Mouse (Mus musculus) heart, embryonic 10.5 days (tissue): Measurements from ENCODE around the gene Stk39. TPM values are rescaled to one million over a fixed set of nuclear protein-coding genes. Genes with fewer than 3 reads are reported as not detected.

ENCODE experiments used
- DNase-seq: peaks from one replicate; pipeline ENCODE4 v3.0.0-alpha.2; 2017; ENCODE audit warnings: low spot score
- H3K27ac ChIP-seq: fragments of 300-500 bp; sonication (generic); 2 replicates; pipeline ENCODE4 v1.5.1; 2016; ENCODE audit warnings: mild to moderate bottlenecking
- H3K27me3 ChIP-seq: fragments of 300-500 bp; sonication (generic); 2 replicates; pipeline ENCODE4 v1.6.1; 2016; ENCODE audit warnings: mild to moderate bottlenecking; ENCODE audit not compliant: poor library complexity, insufficient read depth, severe bottlenecking
- H3K36me3 ChIP-seq: fragments of 300-500 bp; sonication (generic); 2 replicates; pipeline ENCODE4 v1.6.1; 2016; ENCODE audit warnings: mild to moderate bottlenecking, moderate library complexity
- H3K4me1 ChIP-seq: fragments of 300-500 bp; sonication (generic); 2 replicates; pipeline ENCODE4 v1.6.1; 2016; ENCODE audit warnings: mild to moderate bottlenecking
- H3K4me3 ChIP-seq: fragments of 300-500 bp; sonication (generic); 2 replicates; pipeline ENCODE4 v1.5.1; 2016; ENCODE audit warnings: mild to moderate bottlenecking, moderate library complexity
- H3K9me3 ChIP-seq: fragments of 300-500 bp; sonication (generic); 2 replicates; pipeline ENCODE4 v1.6.1; 2016; ENCODE audit warnings: mild to moderate bottlenecking, moderate library complexity
- WGBS: fragments of 180-500 bp; shearing (Covaris S2); methylation state at CpG from one replicate; pipeline ENCODE4 v1.1.7; 2016; 5-methylcytosine and 5-hydroxymethylcytosine counted together
- polyA plus RNA-seq: library from polyadenylated mRNA; unstranded; fragments of >200 nt; fragmentation: Nextera tagmentation; extraction: Ambion mirVana; gene quantifications from 2 replicates; pipeline ENCODE4 v1.2.1, GENCODE M21; 2016

The Stk39 gene
- polyA plus RNA-seq, 1 experiment from 2014 or later, result 45.2 TPM

DNA sequence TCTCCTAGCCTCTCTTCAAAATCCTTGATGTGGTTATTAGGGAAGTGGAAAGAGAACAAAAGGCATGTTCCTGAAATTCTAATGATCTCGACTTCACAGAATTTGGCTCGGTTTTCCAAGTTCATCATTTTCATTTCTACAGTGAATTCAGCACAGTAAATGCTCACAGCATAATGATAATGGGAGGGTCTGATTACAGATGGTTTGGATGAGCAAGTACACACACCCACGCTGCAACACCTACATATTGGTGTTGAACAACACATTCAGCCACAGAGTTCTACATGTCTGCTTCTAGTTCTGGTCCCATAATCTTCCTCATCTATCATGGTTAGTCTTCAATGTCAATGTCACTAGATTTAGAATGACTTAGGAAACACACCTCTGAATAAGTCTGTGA, 190.5 kb downstream of the Stk39 start:
- H3K4me1 ChIP-seq, result no peaks in the 10 kb centered on the region

DNA sequence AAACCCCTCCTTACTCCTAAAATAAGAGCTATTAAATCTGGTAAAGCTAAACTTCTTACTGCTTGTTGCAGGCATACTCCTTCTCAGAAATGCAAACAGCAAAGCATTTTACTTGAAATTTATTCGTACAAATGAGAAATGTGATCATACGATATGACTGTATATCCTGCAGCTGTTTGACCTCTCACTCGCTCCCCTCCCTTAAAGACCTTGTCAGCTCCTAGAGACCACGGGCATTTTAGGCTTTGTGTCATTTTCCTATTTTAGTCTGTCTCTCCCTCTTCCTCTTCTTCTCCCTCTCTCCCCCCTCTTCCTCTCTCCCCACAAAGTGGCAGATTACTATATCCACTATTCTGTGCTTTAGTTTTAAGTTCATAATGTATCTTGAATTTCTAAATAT, 200.8 kb downstream of the Stk39 start:
- DNase-seq, result no peak
- WGBS, result 71% methylated on average over 4 of the region's 4 CpGs
- H3K27ac ChIP-seq, result no peak overlapping the region
- no peaks in the 10 kb centered on the region for H3K9me3 ChIP-seq
- H3K27me3 ChIP-seq, result no peaks in the 10 kb centered on the region
- peaks cover 23% of the 10 kb centered on the region for H3K36me3 ChIP-seq
- H3K4me3 ChIP-seq, result no peak overlapping the region
- H3K4me1 ChIP-seq, result no peaks in the 10 kb centered on the region

More for the DNA sequence above, 190.5 kb downstream of the Stk39 start:
- Histone ChIP-seq H3K27ac (no peak overlapping the region), H3K27me3 (no peaks in the 10 kb centered on the region), H3K36me3 (peaks cover 26% of the 10 kb centered on the region), H3K4me3 (no peak overlapping the region), H3K9me3 (no peaks in the 10 kb centered on the region)
- DNase-seq, result no peak
- 88% methylated on average over 3 of the region's 3 CpGs for WGBS

DNA sequence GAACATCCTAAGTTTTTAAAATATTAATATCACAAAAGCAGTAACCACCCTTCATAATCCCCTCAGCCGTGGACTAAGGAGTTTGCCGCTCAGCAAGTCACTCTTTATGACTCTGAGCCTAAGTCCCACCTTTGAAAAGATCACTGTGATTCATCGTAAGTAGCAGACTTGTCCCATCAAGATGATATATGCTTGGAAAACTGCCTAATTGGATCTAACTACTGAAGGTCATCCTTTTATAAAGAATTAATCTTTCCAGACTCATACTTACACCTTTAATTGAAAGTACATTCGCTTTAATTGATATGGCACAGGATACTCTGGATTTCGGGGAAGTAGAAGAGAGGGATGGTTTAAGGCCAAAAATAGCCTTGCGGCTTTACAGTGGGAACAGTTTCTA, 201.2 kb downstream of the Stk39 start:
- WGBS, result 90% methylated on average over 6 of the region's 6 CpGs
- Histone ChIP-seq H3K27ac (no peak overlapping the region), H3K9me3 (no peaks in the 10 kb centered on the region), H3K36me3 (peaks cover 21% of the 10 kb centered on the region), H3K4me3 (no peak overlapping the region), H3K4me1 (no peaks in the 10 kb centered on the region), H3K27me3 (no peaks in the 10 kb centered on the region)
- DNase-seq, result no peak

DNA sequence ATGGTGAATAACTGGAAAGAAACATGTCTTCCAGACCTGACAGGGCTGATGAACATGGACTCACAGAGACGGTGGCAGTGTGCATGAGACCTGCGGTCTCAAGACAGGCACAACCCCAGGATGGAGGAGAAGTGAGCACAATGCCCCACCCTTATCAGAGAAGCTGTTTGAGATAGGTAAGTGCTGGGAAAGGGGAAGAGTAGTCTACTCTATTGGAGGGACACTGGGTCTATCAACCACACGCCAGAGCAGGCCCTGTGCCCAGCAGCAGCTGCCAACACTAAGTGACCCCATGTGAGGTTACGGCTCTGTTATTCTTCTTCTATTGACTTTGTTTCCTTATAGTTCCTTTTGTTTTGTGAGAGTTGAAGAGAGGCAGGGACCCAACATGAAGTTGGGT, 202.4 kb downstream of the Stk39 start:
- H3K36me3 ChIP-seq, result peaks cover 21% of the 10 kb centered on the region

DNA sequence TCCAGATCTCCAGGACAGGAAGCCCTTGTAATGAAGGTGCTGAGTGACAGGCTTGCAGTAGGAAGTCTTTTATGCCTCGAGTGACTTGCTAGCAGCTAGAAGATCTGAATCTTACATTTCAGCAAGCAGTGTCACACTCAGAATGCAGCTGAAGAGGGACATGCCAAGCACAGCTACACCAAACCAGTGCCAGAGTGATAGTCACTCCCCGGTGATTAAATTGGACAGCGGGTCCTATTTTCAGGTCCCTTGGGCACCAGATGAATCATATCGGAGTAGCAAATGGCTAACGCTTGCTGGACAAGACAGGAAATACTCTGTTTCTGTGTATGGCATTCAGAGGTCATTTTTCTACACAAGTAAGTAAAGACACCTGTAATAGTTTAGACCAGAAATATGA, 207.2 kb downstream of the Stk39 start:
- no peaks in the 10 kb centered on the region for H3K27me3 ChIP-seq
- no peaks in the 10 kb centered on the region for H3K4me1 ChIP-seq
- H3K27ac ChIP-seq, result no peak overlapping the region
- DNase-seq, result peak; percentile 52
- 70% methylated on average over 5 of the region's 5 CpGs for WGBS
- H3K9me3 ChIP-seq, result no peaks in the 10 kb centered on the region
- peaks cover 15% of the 10 kb centered on the region for H3K36me3 ChIP-seq
- no peak overlapping the region for H3K4me3 ChIP-seq

More for the DNA sequence above, 202.4 kb downstream of the Stk39 start:
- 78% methylated on average over 4 of the region's 4 CpGs for WGBS
- no peak overlapping the region for H3K4me3 ChIP-seq
- H3K4me1 ChIP-seq, result no peaks in the 10 kb centered on the region
- no peak for DNase-seq
- H3K27ac ChIP-seq, result no peak overlapping the region
- H3K9me3 ChIP-seq, result no peaks in the 10 kb centered on the region
- no peaks in the 10 kb centered on the region for H3K27me3 ChIP-seq

DNA sequence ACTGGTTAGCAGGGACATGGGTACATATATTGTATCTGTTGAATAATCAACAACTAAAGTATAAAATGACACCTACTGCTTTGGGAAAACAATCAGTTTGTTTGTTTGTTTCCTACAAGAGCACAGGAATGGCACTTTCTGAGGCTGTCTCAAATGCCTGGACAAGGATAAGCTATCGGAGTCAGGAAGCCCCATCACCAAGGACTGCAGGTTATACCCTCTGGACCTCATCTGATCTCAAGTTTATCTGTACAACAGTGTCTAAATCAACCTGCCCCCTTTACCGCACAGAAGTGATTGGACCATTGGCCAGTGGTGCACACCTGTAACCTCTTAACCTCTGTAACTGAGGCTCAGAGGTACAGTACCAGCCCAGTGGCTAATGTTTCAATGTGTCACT, 211.2 kb downstream of the Stk39 start:
- Histone ChIP-seq H3K9me3 (no peaks in the 10 kb centered on the region), H3K27ac (no peak overlapping the region), H3K4me1 (no peaks in the 10 kb centered on the region), H3K27me3 (no peaks in the 10 kb centered on the region), H3K36me3 (peaks cover 21% of the 10 kb centered on the region), H3K4me3 (no peak overlapping the region)
- WGBS, result 90% methylated on average over 2 of the region's 2 CpGs
- no peak for DNase-seq

DNA sequence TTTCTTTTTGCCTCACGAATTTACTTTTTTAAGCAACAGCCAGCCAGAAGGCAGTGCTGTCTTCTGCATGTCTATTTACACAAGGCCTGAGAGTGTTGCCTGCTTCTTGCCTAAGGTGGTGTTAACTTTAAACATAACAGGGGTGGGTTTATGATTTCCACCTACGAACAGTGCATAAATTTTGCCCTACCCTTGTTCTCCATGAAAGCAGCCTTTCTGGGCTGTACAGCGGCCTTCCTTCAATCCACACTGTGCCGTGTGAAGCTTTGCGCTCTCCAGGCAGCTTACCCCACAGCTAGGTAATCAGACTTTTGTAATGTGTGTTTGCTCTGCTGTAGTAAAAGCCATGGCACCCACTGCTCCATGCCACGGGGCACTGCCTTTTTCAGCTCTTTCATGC, 214.5 kb downstream of the Stk39 start:
- 83% methylated on average over 6 of the region's 6 CpGs for WGBS
- peaks cover 14% of the 10 kb centered on the region for H3K36me3 ChIP-seq
- no peak for DNase-seq

DNA sequence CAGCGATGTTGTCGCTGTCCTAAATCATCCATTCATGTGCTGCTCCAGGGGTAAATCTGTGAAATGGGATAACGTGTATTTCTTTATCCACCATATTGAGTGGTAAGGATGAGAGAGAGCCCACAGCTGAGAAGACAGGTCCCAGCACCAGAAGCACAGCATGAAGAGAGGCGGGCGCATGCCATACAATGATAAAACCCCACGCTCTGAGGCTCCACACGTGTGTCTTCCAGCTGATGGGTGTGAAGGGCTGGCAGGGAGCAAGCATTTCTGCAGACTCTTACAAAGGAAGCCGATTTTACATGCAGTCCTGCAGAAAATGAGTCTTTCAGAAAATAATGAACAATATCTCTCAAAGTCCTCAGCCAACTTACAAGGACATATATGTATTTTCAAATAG, 215.6 kb downstream of the Stk39 start:
- DNase-seq, result no peak
- WGBS, result 85% methylated on average over 8 of the region's 8 CpGs
- no peak overlapping the region for H3K4me3 ChIP-seq
- no peaks in the 10 kb centered on the region for H3K27me3 ChIP-seq
- no peak overlapping the region for H3K27ac ChIP-seq
- no peaks in the 10 kb centered on the region for H3K9me3 ChIP-seq
- no peaks in the 10 kb centered on the region for H3K4me1 ChIP-seq
- H3K36me3 ChIP-seq, result peaks cover 14% of the 10 kb centered on the region

More for the DNA sequence above, 214.5 kb downstream of the Stk39 start:
- H3K27me3 ChIP-seq, result no peaks in the 10 kb centered on the region
- H3K4me3 ChIP-seq, result no peak overlapping the region
- H3K9me3 ChIP-seq, result no peaks in the 10 kb centered on the region
- no peak overlapping the region for H3K27ac ChIP-seq
- no peaks in the 10 kb centered on the region for H3K4me1 ChIP-seq

DNA sequence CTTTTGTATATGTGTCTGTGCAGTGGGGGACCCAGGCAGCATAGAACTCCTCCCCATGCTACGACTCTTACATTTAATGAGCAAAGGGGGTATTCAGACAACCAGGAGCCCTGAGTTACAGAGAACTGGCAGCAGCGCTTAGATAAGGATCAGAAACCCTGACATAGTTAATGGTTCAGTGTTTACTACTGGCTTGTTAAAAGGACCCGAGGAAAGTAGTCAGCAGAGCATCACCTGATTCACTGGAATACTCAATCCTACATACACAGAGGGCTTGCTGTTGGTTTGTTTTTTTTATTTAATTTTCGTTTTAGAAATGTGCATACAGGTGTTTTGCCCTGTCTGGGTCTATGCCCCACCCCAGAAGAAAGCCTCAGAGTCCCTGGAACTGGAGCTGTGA, 217.3 kb downstream of the Stk39 start:
- WGBS, result 68% methylated on average over 4 of the region's 4 CpGs
- H3K27me3 ChIP-seq, result no peaks in the 10 kb centered on the region

DNA sequence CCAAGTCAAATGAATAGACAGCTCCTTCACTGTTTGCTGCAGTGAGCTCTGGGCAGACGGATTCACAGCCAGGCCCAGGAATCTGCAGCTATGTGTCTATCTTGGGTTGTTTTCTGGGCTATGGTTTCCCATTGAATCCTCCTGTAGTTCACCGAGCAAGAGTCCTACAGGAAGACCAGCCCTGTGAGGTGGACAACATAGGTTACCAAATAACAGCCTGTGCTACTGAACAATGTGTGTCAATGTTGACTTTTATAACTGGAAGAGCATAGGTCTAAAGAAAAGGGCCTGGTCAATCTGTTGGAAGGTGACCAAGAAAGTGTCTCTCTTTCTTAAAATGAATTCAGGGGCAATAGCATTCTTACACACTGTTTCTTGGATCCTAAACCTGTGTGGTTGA, 218.8 kb downstream of the Stk39 start:
- peaks cover 6% of the 10 kb centered on the region; the same call in 1 of the 2 replicates for H3K36me3 ChIP-seq
- no peak for DNase-seq
- no peak overlapping the region for H3K27ac ChIP-seq
- 87% methylated on average over 2 of the region's 2 CpGs for WGBS
- H3K4me1 ChIP-seq, result peaks cover 6% of the 10 kb centered on the region; the same call in 1 of the 2 replicates
- no peaks in the 10 kb centered on the region for H3K27me3 ChIP-seq
- H3K4me3 ChIP-seq, result no peak overlapping the region
- no peaks in the 10 kb centered on the region for H3K9me3 ChIP-seq

More for the DNA sequence above, 217.3 kb downstream of the Stk39 start:
- Histone ChIP-seq H3K36me3 (peaks cover 6% of the 10 kb centered on the region; the same call in 1 of the 2 replicates), H3K9me3 (no peaks in the 10 kb centered on the region), H3K27ac (no peak overlapping the region), H3K4me3 (no peak overlapping the region), H3K4me1 (peaks cover 4% of the 10 kb centered on the region; the same call in 1 of the 2 replicates)
- DNase-seq, result no peak

DNA sequence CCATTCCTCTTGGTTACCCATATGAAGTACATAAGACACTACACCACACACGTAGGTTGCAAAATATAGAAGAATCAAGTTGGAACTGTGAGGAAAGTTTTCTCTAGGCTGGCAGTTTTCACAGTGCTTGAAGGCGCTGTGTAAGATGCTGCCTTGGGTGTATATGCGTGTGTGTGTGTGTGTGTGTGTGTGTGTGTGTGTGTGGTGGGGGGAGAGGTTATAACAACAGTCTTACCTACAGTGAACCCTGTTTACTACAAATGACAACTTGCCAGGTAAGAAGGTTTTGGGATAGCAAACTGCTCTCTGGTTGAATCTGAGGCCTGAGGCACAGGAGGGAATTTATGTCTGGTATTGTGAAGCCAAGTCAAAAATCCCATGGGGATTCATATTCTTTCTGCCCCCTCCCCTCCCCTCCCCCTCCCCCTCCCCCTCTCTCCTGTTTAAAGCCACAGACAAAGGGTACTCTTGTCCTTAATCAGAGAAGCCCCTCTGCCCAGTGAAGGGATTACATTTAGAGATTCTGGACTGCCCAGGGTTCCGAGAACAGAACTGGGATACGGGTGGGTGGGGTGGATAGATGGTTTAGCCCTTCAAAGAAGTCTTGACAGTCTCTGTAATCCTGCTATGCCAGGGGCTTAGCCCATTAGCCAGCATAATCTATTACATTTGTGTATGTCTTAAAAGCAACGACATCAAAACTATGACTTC, 219.9 kb downstream of the Stk39 start:
- Histone ChIP-seq H3K27me3 (no peaks in the 10 kb centered on the region), H3K9me3 (no peaks in the 10 kb centered on the region), H3K27ac (no peak overlapping the region), H3K4me3 (no peak overlapping the region), H3K36me3 (peaks cover 15% of the 10 kb centered on the region), H3K4me1 (peaks cover 6% of the 10 kb centered on the region; the same call in 1 of the 2 replicates)
- WGBS, result 88% methylated on average over 6 of the region's 6 CpGs
- DNase-seq, result no peak

DNA sequence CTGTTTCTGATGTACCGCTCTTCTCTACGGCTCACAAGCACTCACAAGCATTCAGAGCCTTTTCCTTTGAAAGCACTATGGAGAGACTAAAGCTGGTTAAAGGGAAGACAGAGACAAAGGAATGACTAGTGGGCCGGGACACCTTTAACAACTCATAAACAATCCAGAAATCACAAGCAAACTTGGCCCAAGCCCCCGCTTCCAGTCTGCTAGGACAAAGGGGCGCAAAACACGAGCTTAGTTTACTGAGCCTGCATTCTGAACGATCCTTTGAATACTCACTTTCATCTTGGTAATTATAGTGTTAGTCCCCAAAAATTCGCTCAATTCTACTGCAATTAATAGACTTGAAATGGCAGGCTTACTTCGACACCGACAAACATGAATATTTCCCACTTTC, 221.2 kb downstream of the Stk39 start:
- H3K36me3 ChIP-seq, result peaks cover 15% of the 10 kb centered on the region
- WGBS, result 89% methylated on average over 10 of the region's 10 CpGs

DNA sequence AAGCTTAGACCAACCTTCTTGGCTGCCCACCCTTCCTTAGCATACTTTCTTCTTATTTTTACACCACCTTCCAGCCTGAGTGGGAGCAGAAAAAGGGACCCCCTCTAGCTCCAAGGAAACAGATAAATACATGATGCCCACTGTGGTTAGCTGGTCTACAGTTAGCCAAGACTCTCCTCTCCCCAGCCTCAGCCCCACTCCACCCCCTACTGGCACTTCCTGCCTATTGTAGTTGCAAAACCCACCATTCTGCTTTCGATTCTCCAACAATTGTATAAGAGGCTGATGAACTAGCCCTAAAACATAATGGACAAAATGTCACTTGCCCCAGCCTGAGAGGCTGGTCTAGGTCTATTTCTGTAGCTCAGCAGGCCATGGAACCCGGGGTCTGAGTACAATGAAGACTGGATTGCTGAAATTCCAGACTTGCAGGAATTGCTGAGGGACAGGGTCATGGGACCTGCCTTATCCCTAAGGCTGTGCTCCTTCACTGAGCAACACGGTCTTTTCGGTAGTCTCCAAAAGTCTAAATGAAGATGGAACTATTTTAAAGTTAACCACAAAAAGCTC, 222.1 kb downstream of the Stk39 start:
- no peak overlapping the region for H3K4me3 ChIP-seq
- H3K27me3 ChIP-seq, result no peaks in the 10 kb centered on the region
- DNase-seq, result no peak
- H3K9me3 ChIP-seq, result no peaks in the 10 kb centered on the region
- no peak overlapping the region for H3K27ac ChIP-seq
- WGBS, result 74% methylated on average over 4 of the region's 4 CpGs
- H3K4me1 ChIP-seq, result peaks cover 11% of the 10 kb centered on the region; the same call in 1 of the 2 replicates
- H3K36me3 ChIP-seq, result peaks cover 15% of the 10 kb centered on the region

More for the DNA sequence above, 221.2 kb downstream of the Stk39 start:
- Histone ChIP-seq H3K4me3 (no peak overlapping the region), H3K27ac (no peak overlapping the region), H3K9me3 (no peaks in the 10 kb centered on the region), H3K27me3 (no peaks in the 10 kb centered on the region), H3K4me1 (peaks cover 11% of the 10 kb centered on the region; the same call in 1 of the 2 replicates)
- DNase-seq, result no peak
